Mouse (Mus musculus) Patski (cell line): ENCODE measurements around the gene Cntnap1. TPM values are rescaled to one million over a fixed set of nuclear protein-coding genes. Genes with fewer than 3 reads are reported as not detected.

ENCODE experiments used
- ATAC-seq: fragments of 100-300 bp; one replicate; pipeline ENCODE4 v1.8.0; 2021
- CTCF ChIA-PET: fragments of 350-600 bp; sonication (Branson Sonifier 250); formaldehyde crosslinking; loops from one replicate; lab custom pipeline; 2022; ENCODE audit warnings: inconsistent platforms; lab: Charles Lee
- POLR2A ChIA-PET: fragments of 350-600 bp; sonication (Branson Sonifier 250); formaldehyde crosslinking; loops from one replicate; lab custom pipeline; 2022; ENCODE audit warnings: antibody characterized with exemption, inconsistent platforms; lab: Charles Lee
- DNase-seq: peaks from one replicate; pipeline ENCODE4 v3.0.0-alpha.2; 2011; ENCODE audit warnings: low read depth, low spot score
- H3K27me3 ChIP-seq: fragments of 371-371 bp; one replicate; pipeline ENCODE4 v1.5.1; 2021
- CTCF ChIP-seq: fragments of 100-300 bp; IDR thresholded peaks from one replicate; pipeline ENCODE4 v1.5.1; 2021
- in situ Hi-C: fragments of 300-500 bp; cut with MboI; formaldehyde crosslinking; loops from 3 replicates; pipeline ENCODE4 v1.11.1; 2018; ENCODE audit warnings: low pct_unique_long_range_greater_than_20kb, mixed read lengths
- polyA plus RNA-seq: library from polyadenylated mRNA; unstranded; gene quantifications from one replicate; pipeline ENCODE4 v1.2.3, GENCODE M21; 2021

Cntnap1 gene
- polyA plus RNA-seq, 1 experiment from 2014 or later: 10.8 TPM

DNA sequence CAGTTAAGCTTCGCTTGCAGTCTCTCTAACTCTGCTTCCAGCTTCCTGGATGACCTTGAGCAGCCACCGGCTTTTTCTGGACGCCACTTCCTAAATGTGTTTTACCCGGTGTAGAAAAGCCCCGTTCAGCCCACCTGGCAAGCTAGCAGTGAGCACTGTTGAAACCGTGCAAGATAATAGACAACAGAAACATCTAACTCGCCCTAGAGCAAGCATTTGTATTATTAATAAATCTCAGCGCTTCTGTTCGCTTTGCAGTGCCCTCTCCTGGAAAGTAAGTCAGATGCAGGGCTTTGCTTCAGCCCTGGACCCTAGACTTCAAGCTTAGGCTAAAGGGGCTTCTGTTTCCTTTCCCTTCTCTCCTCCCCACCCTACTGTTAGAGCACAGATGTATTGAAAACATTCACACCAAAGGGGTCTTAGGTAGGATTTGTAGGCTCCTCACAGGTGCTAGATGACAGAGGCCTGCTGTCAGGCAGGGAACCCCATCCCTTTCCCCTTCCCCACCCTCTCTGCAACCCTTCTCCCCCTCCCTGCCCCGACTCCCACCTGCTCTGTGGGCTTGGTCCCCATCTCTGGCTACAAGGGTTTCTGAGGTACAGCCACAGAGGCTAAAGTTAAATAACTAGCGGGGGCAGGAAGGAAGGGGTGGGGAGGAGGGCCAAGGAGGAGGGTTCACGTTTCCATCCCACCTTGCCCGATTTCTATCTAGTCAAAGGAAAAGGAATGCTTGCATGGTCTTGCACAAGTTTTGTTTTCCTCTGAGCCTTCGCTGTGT lies 4.7 kb downstream of the Cntnap1 start, which contains the start of gene Ccr10:
Gene Ccr10, minus strand, starts transcription at position 593 of the 778 bp plus-strand sequence.
- CTCF ChIA-PET: interaction anchor here (1.0 to 3.2 kb wide), 5 partner anchors 35 to 81 kb away, joined by 3 to 12 read pairs (median 3); partner anchors contain the start of genes Psmc3ip, Retreg3 and Tubg1
- no peak for DNase-seq
- H3K27me3 ChIP-seq: no peaks in the 10 kb centered on the region
- ATAC-seq: no peak
- POLR2A ChIA-PET: no interaction called here
- in situ Hi-C loops: loop anchor here (5.0 to 10.0 kb wide), 2 partner anchors 93 to 200 kb away; partner anchors contain the start of genes Cavin1 and Coasy
- no peak for TF ChIP-seq CTCF

DNA sequence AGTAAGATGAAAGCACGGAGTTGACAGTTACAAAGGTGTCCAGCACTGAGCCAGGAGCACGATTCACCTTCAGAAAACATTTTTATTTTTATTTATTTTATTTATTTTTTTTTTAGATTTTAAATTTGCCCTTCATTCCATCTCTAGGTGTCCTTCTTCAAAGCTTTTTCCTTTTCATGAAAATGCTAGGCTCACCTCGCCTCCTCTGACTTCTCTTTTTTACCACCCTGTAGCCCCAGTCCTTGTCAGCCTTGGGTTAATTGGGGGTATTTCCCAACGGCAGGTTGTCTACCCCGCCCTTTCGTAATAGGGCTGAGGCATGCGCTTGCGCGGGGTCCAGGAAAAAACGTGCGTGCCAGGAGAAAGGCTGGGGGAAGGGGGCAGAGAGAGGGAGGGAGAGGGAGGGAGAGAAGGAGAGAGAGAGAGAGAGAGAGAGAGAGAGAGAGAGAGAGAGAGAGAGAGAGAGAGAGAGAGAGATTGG lies 5.4 kb downstream of the Cntnap1 start:
- no peak for TF ChIP-seq CTCF
- H3K27me3 ChIP-seq: no peaks in the 10 kb centered on the region
- POLR2A ChIA-PET: interaction anchor here (0.6 to 2.8 kb wide), 2 partner anchors 80 to 81 kb away, joined by 3 to 10 read pairs; partner anchors contain the start of gene Psmc3ip
- no peak for ATAC-seq
- DNase-seq: no peak
- CTCF ChIA-PET: interaction anchor here (0.9 to 3.2 kb wide), 11 partner anchors 12 to 116 kb away, joined by 3 to 13 read pairs (median 4); partner anchors contain the start of genes Naglu, Psmc3ip, Retreg3 and Tubg1
- in situ Hi-C loops: loop anchor here (10.0 kb wide), 1 partner anchor 201 kb away; the partner anchor contains the start of gene Cavin1

DNA sequence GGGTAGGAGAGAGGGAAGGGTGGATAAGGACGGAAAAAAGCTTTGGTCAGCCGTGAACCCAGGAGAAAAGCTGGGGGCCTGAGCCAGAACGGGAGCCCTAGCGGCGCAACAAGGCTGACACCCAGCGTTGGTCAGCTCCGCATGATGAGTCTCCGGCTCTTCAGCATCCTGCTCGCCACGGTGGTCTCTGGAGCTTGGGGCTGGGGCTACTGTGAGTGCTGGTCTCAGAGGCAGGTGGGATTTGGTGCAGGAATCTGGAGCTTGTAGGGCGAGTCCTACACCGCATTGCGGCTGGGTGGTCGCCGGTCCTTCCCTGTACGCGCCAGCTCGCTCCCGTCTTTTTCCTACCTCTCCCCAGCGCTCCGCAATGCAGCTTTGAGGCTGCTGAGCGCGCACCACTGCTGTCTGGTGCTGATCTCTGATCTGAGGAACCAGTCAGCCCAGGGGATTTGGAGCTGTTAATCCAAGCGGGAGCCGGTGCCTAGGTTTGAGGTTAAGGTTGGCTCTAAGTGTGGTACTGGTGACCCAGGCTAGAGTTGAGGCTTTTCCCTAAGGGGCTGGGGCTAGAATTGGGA lies 5.9 kb downstream of the Cntnap1 start:
- ATAC-seq: no peak
- no peak for DNase-seq
- CTCF ChIA-PET: interaction anchor here (0.6 to 3.2 kb wide), 16 partner anchors 11 to 193 kb away, joined by 3 to 13 read pairs (median 4); partner anchors contain the start of genes Becn1, Naglu, Psmc3ip and Retreg3
- in situ Hi-C loops: loop anchor here (10.0 kb wide), 1 partner anchor 201 kb away; the partner anchor contains the start of gene Cavin1
- POLR2A ChIA-PET: interaction anchor here (0.6 to 2.8 kb wide), 3 partner anchors 11 to 82 kb away, joined by 3 to 10 read pairs (median 4); partner anchors contain the start of gene Psmc3ip
- TF ChIP-seq CTCF: no peak
- H3K27me3 ChIP-seq: no peaks in the 10 kb centered on the region

DNA sequence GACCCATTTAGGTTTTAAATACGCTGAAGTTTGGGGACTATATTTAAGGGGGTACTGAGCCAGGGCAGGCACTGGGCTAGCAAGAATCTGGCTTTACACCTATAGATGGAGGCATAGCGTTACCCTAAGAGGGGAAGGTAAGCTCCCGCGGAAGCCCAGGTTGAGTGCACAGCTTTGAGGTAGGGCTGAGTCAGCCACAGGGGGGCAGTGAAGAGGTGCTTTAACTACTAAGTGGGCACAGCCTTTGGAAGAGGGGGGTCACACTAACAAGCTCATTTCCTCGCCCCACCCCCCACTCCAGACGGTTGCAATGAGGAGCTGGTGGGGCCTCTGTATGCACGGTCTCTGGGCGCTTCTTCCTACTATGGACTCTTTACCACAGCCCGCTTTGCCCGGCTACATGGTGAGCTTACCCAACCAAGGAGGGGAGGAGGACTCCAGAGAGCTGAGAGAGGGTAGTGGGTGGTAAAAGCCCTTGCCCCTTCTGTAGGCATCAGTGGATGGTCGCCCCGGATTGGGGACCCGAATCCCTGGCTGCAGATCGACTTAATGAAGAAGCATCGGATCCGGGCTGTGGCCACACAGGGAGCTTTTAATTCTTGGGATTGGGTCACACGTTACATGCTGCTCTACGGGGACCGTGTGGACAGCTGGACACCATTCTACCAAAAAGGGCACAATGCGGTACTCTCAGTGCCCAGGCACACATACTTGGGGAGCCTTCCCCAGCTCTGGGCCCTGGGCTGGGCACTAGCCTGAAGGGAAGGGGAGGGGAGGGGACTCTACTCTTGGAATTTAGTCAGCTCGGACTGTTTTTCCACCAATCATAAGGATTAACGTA lies 6.8 kb downstream of the Cntnap1 start:
- no peak for DNase-seq
- POLR2A ChIA-PET: interaction anchor here (1.1 to 2.8 kb wide), 3 partner anchors 10 to 82 kb away, joined by 4 to 10 read pairs (median 7); partner anchors contain the start of gene Psmc3ip
- no peak for TF ChIP-seq CTCF
- in situ Hi-C loops: loop anchor here (10.0 kb wide), 1 partner anchor 202 kb away; the partner anchor contains the start of gene Cavin1
- CTCF ChIA-PET: interaction anchor here (0.6 to 3.2 kb wide), 15 partner anchors 10 to 194 kb away, joined by 3 to 13 read pairs (median 4); partner anchors contain the start of genes Becn1, Mlx, Naglu and Psmc3ip
- ATAC-seq: no peak
- H3K27me3 ChIP-seq: no peaks in the 10 kb centered on the region

DNA sequence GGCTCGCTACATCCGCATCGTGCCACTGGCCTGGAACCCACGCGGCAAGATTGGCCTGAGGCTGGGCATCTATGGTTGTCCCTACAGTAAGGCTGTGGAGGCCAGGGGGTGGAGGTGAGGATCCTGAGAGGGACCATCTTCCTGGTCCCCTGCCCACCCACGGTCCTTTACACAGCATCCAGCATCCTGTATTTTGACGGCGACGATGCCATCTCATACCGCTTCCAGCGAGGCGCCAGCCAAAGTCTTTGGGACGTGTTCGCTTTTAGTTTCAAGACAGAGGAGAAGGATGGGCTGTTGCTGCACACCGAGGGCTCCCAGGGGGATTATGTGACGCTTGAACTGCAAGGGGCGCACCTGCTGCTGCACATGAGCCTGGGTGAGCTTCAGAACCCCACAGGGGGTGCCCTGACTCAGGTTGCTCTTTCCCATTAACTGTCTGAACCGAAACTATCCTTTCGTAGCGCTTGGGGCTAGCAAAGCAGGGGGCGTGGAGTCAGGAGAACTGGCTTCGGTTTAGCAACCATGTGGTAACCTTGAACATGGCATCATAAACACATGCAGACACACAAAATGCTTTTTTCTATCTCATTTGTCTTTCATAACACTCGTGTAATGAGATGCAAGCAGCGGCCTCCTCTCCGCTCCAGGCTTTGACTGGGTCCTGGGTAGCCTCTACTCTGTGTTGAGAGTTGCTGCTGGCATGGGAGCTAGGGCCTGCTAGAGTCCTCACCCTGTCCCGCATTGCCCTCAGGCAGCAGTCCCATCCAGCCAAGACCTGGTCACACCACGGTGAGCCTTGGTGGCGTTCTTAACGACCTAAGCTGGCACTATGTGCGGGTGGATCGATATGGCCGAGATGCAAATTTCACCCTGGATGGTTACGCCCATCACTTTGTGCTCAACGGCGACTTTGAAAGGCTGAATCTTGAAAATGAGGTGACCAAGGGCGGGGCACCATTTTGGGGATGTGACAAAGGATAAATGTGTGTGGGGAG lies 8.0 kb downstream of the Cntnap1 start:
- CTCF ChIA-PET: interaction anchor here (1.2 to 3.2 kb wide), 5 partner anchors 9 to 91 kb away, joined by 3 to 13 read pairs (median 11); partner anchors contain the start of genes Mlx and Psmc3ip
- POLR2A ChIA-PET: interaction anchor here (1.1 to 2.8 kb wide), 2 partner anchors 13 to 83 kb away, joined by 7 to 10 read pairs; partner anchors contain the start of gene Psmc3ip
- ATAC-seq (no peak), DNase-seq (no peak)
- TF ChIP-seq CTCF: no peak
- H3K27me3 ChIP-seq: no peaks in the 10 kb centered on the region
- in situ Hi-C loops: loop anchor here (10.0 kb wide), 1 partner anchor 204 kb away; the partner anchor contains the start of gene Cavin1

DNA sequence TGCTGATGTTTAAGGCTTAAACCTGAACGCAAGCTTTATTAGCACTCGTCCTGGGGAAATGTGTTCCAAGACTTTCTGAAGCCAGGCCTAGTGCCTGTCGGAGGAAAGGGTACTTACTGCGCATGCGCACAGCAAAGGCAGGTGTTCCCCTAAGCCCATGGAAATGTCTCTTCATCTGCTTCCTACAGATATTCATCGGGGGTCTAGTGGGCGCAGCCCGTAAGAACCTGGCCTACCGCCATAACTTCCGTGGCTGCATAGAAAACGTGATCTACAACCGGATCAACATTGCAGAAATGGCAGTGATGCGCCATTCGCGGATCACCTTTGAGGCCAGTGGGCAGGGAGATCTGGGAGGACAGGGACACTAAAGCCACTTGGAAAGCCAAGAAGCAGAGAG lies 9.0 kb downstream of the Cntnap1 start:
- no peak for TF ChIP-seq CTCF
- POLR2A ChIA-PET: no interaction called here
- DNase-seq (no peak), ATAC-seq (no peak)
- no peaks in the 10 kb centered on the region for H3K27me3 ChIP-seq
- in situ Hi-C loops: loop anchor here (10.0 kb wide), 1 partner anchor 205 kb away; the partner anchor contains the start of gene Cavin1
- CTCF ChIA-PET: interaction anchor here (1.8 kb wide), 1 partner anchor 12 kb away, joined by 4 read pairs; no protein-coding TSS in a partner anchor

DNA sequence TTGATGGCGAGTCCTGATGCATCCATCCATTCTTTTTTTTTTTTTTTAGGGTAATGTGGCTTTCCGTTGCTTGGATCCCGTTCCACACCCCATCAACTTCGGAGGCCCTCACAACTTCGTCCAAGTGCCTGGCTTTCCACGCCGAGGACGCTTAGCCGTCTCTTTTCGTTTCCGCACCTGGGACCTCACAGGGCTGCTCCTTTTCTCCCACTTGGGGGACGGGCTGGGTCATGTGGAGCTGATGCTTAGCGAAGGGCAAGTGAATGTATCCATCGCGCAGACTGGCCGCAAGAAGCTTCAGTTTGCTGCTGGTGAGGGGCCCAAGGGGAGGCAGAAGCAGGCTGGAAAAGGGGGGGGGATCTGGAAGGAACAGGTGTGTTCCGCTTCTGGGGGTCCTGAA lies 9.9 kb downstream of the Cntnap1 start:
- ATAC-seq (no peak), DNase-seq (no peak)
- ChIA-PET POLR2A (interaction anchor here (1.0 kb wide), 1 partner anchor 50 kb away, joined by 3 read pairs; no protein-coding TSS in a partner anchor), CTCF (interaction anchor here (0.8 to 1.8 kb wide), 4 partner anchors 11 to 111 kb away, joined by 3 to 6 read pairs (median 4); partner anchors contain the start of genes Naglu and Psmc3ip)
- no peaks in the 10 kb centered on the region for H3K27me3 ChIP-seq
- TF ChIP-seq CTCF: no peak
- in situ Hi-C loops: no loop called here
